Mouse (Mus musculus) ovary, adult 10 weeks (tissue): Measurements from ENCODE around the gene Mrpl49. TPM values are rescaled to one million over a fixed set of nuclear protein-coding genes. Genes with fewer than 3 reads are reported as not detected.

Experiments used
- polyA plus RNA-seq: library from polyadenylated mRNA; stranded (reverse); fragments of 350-450 nt; fragmentation: Illumina TruSeq; extraction: RNeasy Lipid Tissue Mini Kit (QIAGEN cat#74804); gene quantifications from one replicate; pipeline ENCODE4 v1.2.3, GENCODE M21; 2014

Mrpl49 gene
- polyA plus RNA-seq = 25.1 TPM

DNA sequence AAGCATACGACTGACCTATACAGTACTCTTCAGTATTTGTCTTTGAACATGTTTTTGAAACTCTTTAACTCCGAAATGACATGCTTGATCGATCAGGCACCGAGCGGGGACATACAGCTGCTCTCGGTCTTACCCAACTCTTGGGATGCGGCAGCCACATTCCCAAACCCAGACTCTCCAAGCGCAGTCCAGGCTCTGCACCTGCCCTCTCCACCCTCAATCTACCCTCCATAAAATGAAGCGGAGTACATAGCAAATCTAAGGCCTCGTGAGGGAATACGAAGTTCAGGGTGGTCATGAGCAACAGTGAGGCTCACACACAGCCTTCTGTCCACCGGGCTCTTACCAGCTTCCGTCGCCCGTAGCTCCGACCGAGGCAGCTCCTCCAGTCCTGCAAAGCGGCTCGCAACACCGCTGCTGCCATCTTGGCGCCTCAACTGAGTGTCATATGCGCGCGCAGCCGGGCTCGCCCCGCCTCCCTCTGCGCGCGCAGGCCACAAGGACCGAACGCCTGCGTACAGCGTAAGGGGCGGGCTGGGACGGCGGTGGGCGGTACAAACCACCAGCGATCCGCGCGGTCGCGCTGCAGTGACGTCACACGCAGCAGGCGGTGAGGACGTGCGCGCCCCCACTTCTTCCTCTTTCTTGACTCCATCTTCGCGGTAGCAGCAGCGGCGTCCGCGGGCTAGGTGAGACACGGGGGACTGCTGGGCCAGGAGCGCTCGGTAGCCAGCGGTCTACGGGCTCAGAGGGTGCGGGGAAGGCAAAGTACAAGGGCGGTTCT, at the start of gene Mrpl49, which contains the start of gene Fau:
Gene Mrpl49, minus strand, starts transcription at position 473 of the 784 bp plus-strand sequence.
Gene Fau, plus strand, starts transcription at position 532 of the 784 bp plus-strand sequence.

DNA sequence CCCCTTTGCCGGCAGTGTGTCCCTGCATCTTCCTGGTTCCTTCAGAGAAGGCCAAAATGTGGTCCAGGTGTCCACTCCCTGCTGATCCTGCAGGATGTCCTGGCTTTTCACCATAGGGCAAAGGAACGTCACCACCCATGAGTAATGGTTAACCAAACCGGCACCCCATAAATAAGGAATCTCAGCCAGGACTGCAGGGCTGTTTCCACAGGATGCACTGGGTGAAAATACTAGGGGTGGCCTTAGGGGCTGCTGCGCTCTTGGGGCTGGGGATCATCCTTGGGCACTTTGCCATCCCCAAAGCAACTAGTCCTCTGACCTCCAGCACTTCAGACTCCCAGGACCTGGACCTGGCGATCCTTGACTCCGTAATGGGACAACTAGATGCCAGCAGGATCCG, 48.0 kb upstream of the Mrpl49 start, which contains the start of gene Naaladl1:
Gene Naaladl1, plus strand, starts transcription at position 197 of the 400 bp plus-strand sequence.

DNA sequence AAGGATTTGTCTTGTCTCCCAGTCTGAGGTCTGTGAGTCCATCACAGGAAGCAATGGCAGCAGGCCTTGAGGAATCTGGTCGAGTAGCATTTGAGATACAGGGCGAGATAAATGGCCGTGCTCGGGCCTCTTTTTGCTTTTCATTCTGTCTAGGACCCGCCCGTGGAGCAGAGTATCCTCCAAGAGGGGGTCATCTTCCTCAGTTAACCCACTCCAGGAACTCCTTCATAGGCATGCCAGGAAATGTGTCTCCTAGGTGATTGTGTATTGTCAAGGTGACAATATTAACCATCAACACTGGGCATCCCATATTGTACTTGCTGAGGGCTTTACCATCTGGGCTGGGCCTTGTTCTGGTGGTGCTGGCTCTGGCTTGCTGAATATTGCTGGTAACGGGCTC, 36.5 kb upstream of the Mrpl49 start, which contains the start of gene AC131692.1:
Gene AC131692.1, plus strand, starts transcription at position 301 of the 400 bp plus-strand sequence.

DNA sequence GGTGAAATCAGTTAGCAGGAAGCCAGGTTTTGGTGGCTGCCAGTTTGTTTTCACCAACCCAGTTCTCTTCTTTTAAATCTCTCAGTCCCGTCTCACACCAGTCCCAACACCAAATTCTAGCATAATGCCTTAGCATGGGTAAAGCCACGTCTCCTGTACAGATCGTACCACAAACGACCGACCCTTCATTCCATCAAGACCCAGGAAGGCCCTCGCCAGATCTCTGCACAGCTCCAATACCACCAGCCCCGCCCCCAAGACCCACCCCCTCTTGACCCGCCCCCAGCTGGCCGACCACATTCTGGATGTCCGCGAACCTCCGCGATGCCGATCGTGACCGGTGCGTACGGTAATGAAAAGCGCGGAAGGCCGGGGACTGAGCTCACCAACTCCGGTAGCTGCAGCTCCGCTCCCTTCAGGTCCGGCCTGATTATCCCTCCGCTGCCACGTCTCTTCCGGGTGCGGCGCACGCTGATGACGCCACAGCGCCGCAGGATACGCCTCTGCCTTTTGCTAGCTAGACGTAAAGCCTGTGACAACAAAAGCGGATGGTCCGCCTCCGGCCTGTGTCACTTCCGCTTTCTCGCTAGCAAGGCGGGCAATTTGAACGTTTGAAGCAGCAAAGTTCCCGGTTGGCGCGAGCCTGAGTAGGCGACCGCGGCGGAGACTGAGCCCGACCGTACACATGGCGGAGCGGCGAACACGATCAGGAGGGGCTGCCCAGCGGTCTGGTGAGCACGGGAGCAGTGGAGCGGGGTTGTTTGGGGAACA, 27.1 kb upstream of the Mrpl49 start, which contains the start of the genes Zfpl1 and Cdca5:
Gene Zfpl1, minus strand, starts transcription at position 479 of the 771 bp plus-strand sequence.
Gene Cdca5, plus strand, starts transcription at position 506 of the 771 bp plus-strand sequence.

DNA sequence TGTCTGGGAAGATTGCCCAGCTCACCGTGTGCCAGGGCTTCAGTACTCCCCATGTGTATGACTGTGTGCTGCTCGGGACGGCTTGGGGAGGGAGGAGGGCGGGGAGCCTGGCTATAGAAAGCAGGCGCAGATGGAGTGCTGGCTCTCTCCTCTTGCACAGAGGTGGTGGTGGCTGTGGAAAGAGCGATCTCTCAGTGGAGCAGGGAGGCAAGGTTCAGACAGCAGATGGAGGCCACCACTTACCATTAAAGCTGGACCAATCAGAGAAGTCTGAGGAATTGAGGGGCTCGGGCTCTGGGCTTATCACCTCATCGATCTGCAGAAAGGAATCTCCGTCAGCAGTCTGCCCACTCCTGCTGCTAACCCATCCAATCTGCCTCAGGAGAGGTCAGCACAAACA, 24.6 kb upstream of the Mrpl49 start, which contains the start of gene Gm28374:
Gene Gm28374, minus strand, starts transcription at position 101 of the 400 bp plus-strand sequence.

DNA sequence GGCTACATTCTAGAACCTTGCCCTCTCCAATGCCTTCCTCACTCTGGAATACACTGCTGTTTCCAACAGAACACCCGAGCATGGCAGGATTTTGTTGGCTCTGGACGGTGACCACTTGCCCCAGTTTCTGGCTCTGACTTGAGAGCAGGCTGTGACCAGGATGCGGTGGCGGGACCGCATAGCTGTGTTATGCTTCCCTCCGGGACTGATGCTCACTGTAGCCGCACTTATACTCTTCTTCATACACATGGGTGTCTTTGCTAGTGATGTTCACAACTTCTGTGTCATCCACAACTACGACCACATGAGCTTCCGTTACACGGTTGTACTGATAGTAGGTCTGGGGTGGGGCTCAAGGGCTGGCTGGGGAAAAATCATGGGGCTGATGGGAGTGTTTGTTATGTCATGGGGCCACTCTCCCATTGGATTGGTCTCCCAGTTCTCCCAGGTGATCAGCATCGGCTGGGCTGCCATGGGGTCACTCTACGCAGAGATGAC, 22.4 kb upstream of the Mrpl49 start, which contains the start of gene Tmem262:
Gene Tmem262, plus strand, starts transcription at position 51 of the 498 bp plus-strand sequence.

DNA sequence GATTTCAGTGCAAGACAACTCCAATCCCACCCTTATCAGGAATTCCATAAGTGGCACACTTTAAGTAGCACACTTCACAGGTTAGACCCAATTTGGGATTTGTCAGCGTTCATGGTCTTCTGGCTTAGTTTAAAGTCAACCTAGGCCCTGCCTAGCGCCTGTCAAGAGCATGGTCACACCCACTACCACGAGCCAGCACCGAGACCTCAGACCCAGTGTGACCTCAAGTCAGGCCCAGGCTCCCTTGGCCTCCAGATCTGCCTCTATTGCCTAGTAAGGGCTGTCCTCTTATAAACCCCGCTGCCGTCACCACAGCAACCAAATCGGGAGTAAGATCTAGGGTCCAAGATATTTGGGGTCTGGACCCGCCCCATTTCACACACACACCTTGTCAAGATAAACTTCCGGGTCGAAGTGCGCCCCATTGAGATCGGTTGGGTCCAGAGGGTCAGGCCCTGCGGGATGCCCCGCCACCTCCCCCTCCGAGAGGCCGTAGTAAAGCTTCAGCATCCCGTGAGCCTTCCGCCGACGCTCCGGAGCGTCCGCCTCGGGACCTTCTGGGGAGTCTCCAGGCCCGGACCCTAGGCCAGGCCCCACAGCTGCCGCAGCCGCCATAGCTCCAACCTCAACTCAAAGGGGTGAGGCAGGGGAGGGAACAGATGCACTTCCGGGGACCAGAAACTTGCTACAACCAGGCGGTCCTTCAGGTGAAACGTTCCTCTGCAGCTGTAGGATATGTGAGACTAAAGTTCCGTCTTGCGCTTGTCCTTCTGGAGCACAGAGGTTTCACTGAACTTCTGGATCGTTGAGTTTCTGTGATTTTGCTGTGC, 19.2 kb upstream of the Mrpl49 start, which contains the start of gene Vps51:
Gene Vps51, minus strand, starts transcription at position 668 of the 830 bp plus-strand sequence.

DNA sequence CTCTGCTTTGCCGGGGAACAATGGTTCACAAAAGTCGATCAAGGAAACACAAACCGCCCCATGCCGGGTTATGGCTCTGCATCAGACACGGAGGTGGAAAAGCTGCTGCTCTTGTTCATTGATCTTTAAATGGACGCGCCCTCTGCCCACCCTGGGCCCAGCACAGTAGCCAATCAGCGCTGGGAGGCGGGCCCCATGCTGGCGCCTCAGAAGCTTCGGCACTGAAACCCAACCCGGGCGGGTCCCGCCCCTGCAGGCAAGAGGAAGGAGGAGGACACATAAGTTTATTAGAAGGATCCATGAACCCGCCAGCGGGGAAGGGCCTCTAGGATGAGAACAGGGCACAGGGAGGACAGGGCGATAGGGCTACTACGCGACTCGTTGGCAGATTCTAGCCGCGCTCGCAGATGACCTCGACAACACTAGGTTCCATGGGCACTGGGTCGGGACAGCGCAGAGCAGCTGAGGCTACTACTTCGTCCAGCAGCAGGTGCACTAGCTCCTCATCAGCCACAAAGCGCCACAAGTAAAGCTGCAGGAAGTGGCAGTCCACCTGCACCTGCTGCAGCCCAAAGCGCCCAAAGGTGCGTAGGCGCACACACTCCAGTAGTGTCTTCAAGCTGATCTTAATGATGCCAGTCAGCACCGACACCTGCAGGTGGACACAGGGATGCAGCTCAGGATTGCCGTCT, 10.3 kb upstream of the Mrpl49 start, which contains the start of gene Tm7sf2:
Gene Tm7sf2, minus strand, starts transcription at position 650 of the 692 bp plus-strand sequence.

DNA sequence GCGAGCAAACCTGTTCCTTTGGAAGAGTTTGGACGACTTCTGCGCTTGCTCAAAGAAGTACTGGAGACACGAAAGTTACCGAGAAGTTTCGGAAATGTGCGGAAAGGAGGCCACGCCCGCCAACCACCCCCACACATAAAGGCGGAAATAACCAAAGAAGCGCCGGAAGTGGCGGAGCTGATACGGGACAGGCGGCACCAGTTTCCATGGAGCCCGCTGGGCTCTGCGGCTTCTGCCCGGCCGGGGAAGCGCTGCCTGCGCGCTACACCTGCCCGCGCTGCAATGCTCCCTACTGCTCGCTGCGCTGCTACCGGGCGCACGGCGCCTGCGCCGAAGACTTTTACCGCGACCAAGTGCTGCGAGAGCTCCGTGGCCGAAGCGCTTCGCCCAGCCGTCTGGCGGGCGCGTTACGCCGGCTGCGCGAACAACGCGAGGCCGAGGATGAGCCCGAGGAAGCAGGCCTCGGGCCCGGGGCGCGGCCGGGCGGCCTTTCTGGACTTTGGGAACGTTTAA, 3.5 kb upstream of the Mrpl49 start, which contains the start of gene Znhit2:
Gene Znhit2, plus strand, starts transcription at position 172 of the 513 bp plus-strand sequence.

DNA sequence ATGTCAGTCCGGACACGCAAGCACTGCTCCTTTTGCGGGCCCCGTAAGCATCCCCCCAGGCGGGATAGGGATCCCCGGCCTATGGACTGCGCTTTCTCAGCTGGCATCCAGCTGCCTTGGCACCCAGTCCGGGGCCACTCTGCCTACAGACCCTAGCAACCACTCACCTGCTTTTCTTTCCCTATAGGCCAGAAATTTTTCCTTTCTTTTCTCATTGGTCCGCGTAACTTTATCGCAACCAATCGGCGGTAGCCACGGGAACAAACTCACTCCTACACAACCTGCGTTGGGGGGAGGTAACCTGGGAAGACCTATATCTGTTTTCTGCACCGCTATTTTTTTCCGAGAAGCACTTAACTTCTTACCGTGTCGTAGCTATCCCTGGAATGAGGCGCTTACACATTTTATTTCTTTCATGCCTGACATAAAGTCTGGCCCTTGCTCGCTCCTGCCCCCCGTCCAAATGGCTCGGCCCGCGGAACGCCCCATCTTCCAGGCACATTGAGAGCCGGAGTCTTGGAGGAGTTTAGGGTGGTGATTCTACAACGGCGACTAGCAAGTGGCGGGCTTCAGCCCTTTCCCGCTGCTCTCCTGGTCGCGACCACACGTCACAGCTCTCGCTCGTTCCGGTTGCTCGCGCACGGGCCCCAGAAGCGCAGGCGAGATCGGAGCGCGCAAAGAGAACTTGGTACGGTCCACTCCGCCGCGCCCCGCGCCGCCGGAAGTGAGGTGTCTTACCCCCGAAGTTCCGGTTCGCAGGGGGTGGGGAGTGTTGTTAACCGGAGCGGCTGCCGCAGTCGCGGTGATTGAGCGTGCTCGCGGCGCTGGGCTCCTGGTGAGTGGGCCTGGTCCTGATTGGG, 11.1 kb downstream of the Mrpl49 start, which contains the start of gene Syvn1:
Gene Syvn1, plus strand, starts transcription at position 283 of the 860 bp plus-strand sequence.

DNA sequence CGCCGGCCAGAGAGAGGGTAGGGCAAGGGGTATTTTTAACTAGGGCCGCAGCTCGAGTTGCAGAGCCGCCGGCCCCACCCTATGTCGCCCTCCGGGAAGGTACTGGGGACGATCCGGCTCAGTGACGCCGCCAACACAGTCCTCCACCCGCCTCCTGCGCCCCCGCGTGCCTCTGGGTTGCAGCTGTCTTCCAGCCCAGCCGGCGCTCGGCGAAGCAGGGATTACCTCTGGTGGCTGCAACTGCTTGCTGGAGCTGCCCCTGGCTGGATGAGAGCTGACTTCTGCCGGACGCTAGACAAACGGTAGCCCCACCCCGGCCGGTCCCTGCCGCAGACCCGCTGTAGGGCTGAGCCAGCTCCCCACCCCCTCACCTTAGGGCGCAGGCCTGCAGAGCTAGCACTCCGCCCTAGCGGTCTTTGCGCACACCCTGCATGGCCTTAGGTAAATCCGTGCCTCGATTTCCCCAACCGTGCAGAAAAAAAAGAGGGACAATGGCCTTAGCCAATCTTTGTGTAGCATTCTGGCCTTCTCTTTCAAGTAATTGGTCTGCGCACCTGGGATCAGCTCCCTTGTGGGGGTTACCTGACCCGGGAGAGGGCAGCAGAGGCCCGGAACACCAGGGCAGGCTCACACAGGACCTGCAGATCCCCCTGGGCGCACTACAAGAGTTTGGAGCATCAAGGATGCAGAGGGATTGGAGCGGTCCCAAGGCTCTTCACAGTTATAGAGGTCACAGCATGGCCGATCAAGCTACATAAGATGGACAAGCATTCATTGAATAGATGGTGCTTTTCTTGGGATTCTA, 41.9 kb downstream of the Mrpl49 start, which contains the start of gene Capn1:
Gene Capn1, minus strand, starts transcription at position 387 of the 805 bp plus-strand sequence.

Other genes starting within 250 kb of the Mrpl49 start
- 2.9 TPM for gene Frmd8, start 182.5 kb downstream of the Mrpl49 start, polyA plus RNA-seq
- 0.31 TPM for gene Slc25a45, start 180.0 kb downstream of the Mrpl49 start, polyA plus RNA-seq
- gene Tigd3, start 163.6 kb downstream of the Mrpl49 start, polyA plus RNA-seq = not detected
- gene Dpf2, start 144.8 kb downstream of the Mrpl49 start, polyA plus RNA-seq = 5.9 TPM
- 1.4 TPM for gene Cdc42ep2, start 133.0 kb downstream of the Mrpl49 start, polyA plus RNA-seq
- 4.3 TPM for gene Pola2, start 93.6 kb downstream of the Mrpl49 start, polyA plus RNA-seq
- not detected for gene Slc22a20, start 71.6 kb downstream of the Mrpl49 start, polyA plus RNA-seq
- 0.74 TPM for gene Capn1, start 41.9 kb downstream of the Mrpl49 start, polyA plus RNA-seq
- 0.37 TPM for gene Syvn1, start 11.2 kb downstream of the Mrpl49 start, polyA plus RNA-seq
- 9.8 TPM for gene Fau, start 59 bp upstream of the Mrpl49 start, polyA plus RNA-seq
- gene Znhit2, start 3.4 kb upstream of the Mrpl49 start, polyA plus RNA-seq = not detected
- gene Tm7sf2, start 10.6 kb upstream of the Mrpl49 start, polyA plus RNA-seq = 0.97 TPM
- gene Vps51, start 19.4 kb upstream of the Mrpl49 start, polyA plus RNA-seq = 4.0 TPM
- gene Tmem262, start 22.2 kb upstream of the Mrpl49 start, polyA plus RNA-seq = not detected
- not detected for gene Gm28374, start 24.5 kb upstream of the Mrpl49 start, polyA plus RNA-seq
- 0.71 TPM for gene Zfpl1, start 27.2 kb upstream of the Mrpl49 start, polyA plus RNA-seq
- gene Cdca5, start 27.2 kb upstream of the Mrpl49 start, polyA plus RNA-seq = 10.8 TPM
- gene AC131692.1, start 36.6 kb upstream of the Mrpl49 start, polyA plus RNA-seq = not detected
- gene Naaladl1, start 48.0 kb upstream of the Mrpl49 start, polyA plus RNA-seq = not detected
- 0.97 TPM for gene Sac3d1, start 60.9 kb upstream of the Mrpl49 start, polyA plus RNA-seq
- 2.1 TPM for gene Snx15, start 70.5 kb upstream of the Mrpl49 start, polyA plus RNA-seq
- not detected for gene Batf2, start 83.2 kb upstream of the Mrpl49 start, polyA plus RNA-seq
- gene Arl2, start 83.8 kb upstream of the Mrpl49 start, polyA plus RNA-seq = 1.0 TPM
- not detected for gene Majin, start 126.6 kb upstream of the Mrpl49 start, polyA plus RNA-seq
- gene Gpha2, start 168.6 kb upstream of the Mrpl49 start, polyA plus RNA-seq = not detected
- 1.1 TPM for gene Ppp2r5b, start 178.1 kb upstream of the Mrpl49 start, polyA plus RNA-seq
- gene Atg2a, start 183.9 kb upstream of the Mrpl49 start, polyA plus RNA-seq = not detected
- gene Ehd1, start 218.9 kb upstream of the Mrpl49 start, polyA plus RNA-seq = 10.2 TPM
- 1.2 TPM for gene Cdc42bpg, start 248.7 kb upstream of the Mrpl49 start, polyA plus RNA-seq